Mouse (Mus musculus) liver, embryonic 12.5 days (tissue): Measurements from ENCODE around the gene Sh3gl1. TPM values are rescaled to one million over a fixed set of nuclear protein-coding genes. Genes with fewer than 3 reads are reported as not detected.

Source experiments
- ATAC-seq: fragments of 200-750 bp; cut with Nextera tagmentation; 2 replicates; pipeline ENCODE4 v1.8.0; 2017; ENCODE audit warnings: moderate number of reproducible peaks, mild to moderate bottlenecking, moderate library complexity
- H3K27ac ChIP-seq: fragments of 300-500 bp; sonication (generic); 2 replicates; pipeline ENCODE4 v1.5.1; 2016; ENCODE audit warnings: mild to moderate bottlenecking
- H3K27me3 ChIP-seq: fragments of 300-500 bp; sonication (generic); replicated peaks from 2 replicates; pipeline ENCODE4 v1.6.1; 2016; ENCODE audit warnings: mild to moderate bottlenecking, moderate library complexity
- H3K36me3 ChIP-seq: fragments of 300-500 bp; sonication (generic); 2 replicates; pipeline ENCODE4 v1.6.1; 2016; ENCODE audit warnings: mild to moderate bottlenecking, moderate library complexity
- H3K4me1 ChIP-seq: fragments of 300-500 bp; sonication (generic); 2 replicates; pipeline ENCODE4 v1.6.1; 2016
- H3K4me2 ChIP-seq: fragments of 300-500 bp; sonication (generic); 2 replicates; pipeline ENCODE4 v1.6.1; 2016; ENCODE audit warnings: mild to moderate bottlenecking, moderate library complexity
- H3K4me3 ChIP-seq: fragments of 300-500 bp; sonication (generic); 2 replicates; pipeline ENCODE4 v1.5.1; 2016; ENCODE audit warnings: mild to moderate bottlenecking, moderate library complexity
- H3K9ac ChIP-seq: fragments of 300-500 bp; sonication (generic); 2 replicates; pipeline ENCODE4 v1.6.1; 2016; ENCODE audit warnings: mild to moderate bottlenecking, moderate library complexity
- H3K9me3 ChIP-seq: fragments of 300-500 bp; sonication (generic); replicated peaks from 2 replicates; pipeline ENCODE4 v1.6.1; 2016; ENCODE audit warnings: mild to moderate bottlenecking, moderate library complexity
- WGBS: fragments of 180-500 bp; shearing (Covaris S2); methylation state at CpG from one replicate; pipeline ENCODE4 v1.1.7; 2016; ENCODE audit not compliant: insufficient replicate concordance; 5-methylcytosine and 5-hydroxymethylcytosine counted together
- polyA plus RNA-seq: library from polyadenylated mRNA; unstranded; fragments of >200 nt; fragmentation: Nextera tagmentation; extraction: Ambion mirVana; gene quantifications from 2 replicates; pipeline ENCODE4 v1.2.1, GENCODE M21; 2016

Gene Sh3gl1
- polyA plus RNA-seq, 1 experiment from 2014 or later, result 67.9 TPM

- Histone ChIP-seq H3K9me3 (no peaks in the 10 kb centered on the region), H3K4me1 (peaks cover 16% of the 10 kb centered on the region), H3K4me2 (peak within 1 kb of the TSS; percentile 66), H3K4me3 (peak within 1 kb of the TSS; percentile 41), H3K27ac (no peak within 1 kb of the TSS), H3K9ac (peak within 1 kb of the TSS; percentile 44; the same call in 1 of the 2 replicates), H3K27me3 (peaks cover 69% of the 10 kb centered on the region), H3K36me3 (peaks cover 31% of the 10 kb centered on the region)
- 9% methylated on average over 51 of the region's 55 CpGs for WGBS
- ATAC-seq, result peak; percentile 16; the same call in 1 of the 2 replicates
Measured at GRCm38 (mm10) chr17:55969966-55970891, 66.2 kb downstream of the Sh3gl1 start, which contains the start of gene Shd. TSS of gene Shd (plus strand) at chr17:55970467.

GRCm38 (mm10) chr17:55969560-55969959 is 66.9 kb downstream of the Sh3gl1 start:
- peaks cover 16% of the 10 kb centered on the region for H3K4me1 ChIP-seq
- no peak overlapping the region; the same call in 1 of the 2 replicates for H3K4me3 ChIP-seq
- WGBS, result 50% methylated on average over 14 of the region's 14 CpGs
- no peak for ATAC-seq
- H3K9me3 ChIP-seq, result no peaks in the 10 kb centered on the region
- H3K4me2 ChIP-seq, result no peak overlapping the region
- no peak overlapping the region for H3K27ac ChIP-seq
- peaks cover 38% of the 10 kb centered on the region for H3K36me3 ChIP-seq
- no peak overlapping the region for H3K9ac ChIP-seq
- peaks cover 65% of the 10 kb centered on the region for H3K27me3 ChIP-seq

GRCm38 (mm10) chr17:55968210-55968609 is 68.2 kb downstream of the Sh3gl1 start:
- Histone ChIP-seq H3K27ac (no peak overlapping the region), H3K27me3 (peaks cover 52% of the 10 kb centered on the region), H3K4me1 (peaks cover 17% of the 10 kb centered on the region), H3K9ac (no peak overlapping the region), H3K4me3 (no peak overlapping the region), H3K9me3 (no peaks in the 10 kb centered on the region), H3K36me3 (peaks cover 52% of the 10 kb centered on the region), H3K4me2 (no peak overlapping the region)
- whole genome bisulfite sequencing, result 55% methylated on average over 7 of the region's 7 CpGs
- ATAC-seq, result no peak

- Histone ChIP-seq H3K4me2 (no peak overlapping the region), H3K27ac (no peak overlapping the region), H3K36me3 (peaks cover 60% of the 10 kb centered on the region), H3K9ac (no peak overlapping the region), H3K4me3 (no peak overlapping the region), H3K9me3 (no peaks in the 10 kb centered on the region), H3K4me1 (peaks cover 20% of the 10 kb centered on the region), H3K27me3 (peaks cover 41% of the 10 kb centered on the region)
- WGBS, result 79% methylated on average over 4 of the region's 4 CpGs
- no peak for ATAC-seq
Measured at GRCm38 (mm10) chr17:55967186-55967585, 69.2 kb downstream of the Sh3gl1 start.

Other genes starting within 250 kb of the Sh3gl1 start
- 3.0 and 3.3 TPM in 2 replicates for gene Zfp119a, start 157.7 kb downstream of the Sh3gl1 start, polyA plus RNA-seq
- 8.3 and 9.8 TPM in 2 replicates for gene Zfp959, start 144.5 kb downstream of the Sh3gl1 start, polyA plus RNA-seq
- 1.8 and 2.5 TPM in 2 replicates for gene Zfp119b, start 87.1 kb downstream of the Sh3gl1 start, polyA plus RNA-seq
- 4.5 and 5.4 TPM in 2 replicates for gene Ebi3, start 84.0 kb downstream of the Sh3gl1 start, polyA plus RNA-seq
- 14.6 and 15.6 TPM in 2 replicates for gene Yju2, start 77.5 kb downstream of the Sh3gl1 start, polyA plus RNA-seq
- gene Shd, start 66.2 kb downstream of the Sh3gl1 start, polyA plus RNA-seq, result 0.81 and 0.95 TPM in 2 replicates
- 1.7 and 2.3 TPM in 2 replicates for gene Fsd1, start 50.1 kb downstream of the Sh3gl1 start, polyA plus RNA-seq
- 1.8 and 2.1 TPM in 2 replicates for gene Stap2, start 31.1 kb downstream of the Sh3gl1 start, polyA plus RNA-seq
- gene Mpnd, start 30.9 kb downstream of the Sh3gl1 start, polyA plus RNA-seq, result 27.4 and 29.1 TPM in 2 replicates
- 34.3 and 37.6 TPM in 2 replicates for gene Chaf1a, start 3.8 kb upstream of the Sh3gl1 start, polyA plus RNA-seq
- 15.8 and 17.9 TPM in 2 replicates for gene Ubxn6, start 38.4 kb upstream of the Sh3gl1 start, polyA plus RNA-seq
- gene Hdgfl2, start 43.0 kb upstream of the Sh3gl1 start, polyA plus RNA-seq, result 86.7 and 89.4 TPM in 2 replicates
- 0.05 and 0.06 TPM in 2 replicates for gene Plin4, start 73.2 kb upstream of the Sh3gl1 start, polyA plus RNA-seq
- 0.25 and 0.38 TPM in 2 replicates for gene Plin5, start 81.0 kb upstream of the Sh3gl1 start, polyA plus RNA-seq
- gene Lrg1, start 85.4 kb upstream of the Sh3gl1 start, polyA plus RNA-seq, result 0.27 and 0.48 TPM in 2 replicates
- 1.5 and 1.7 TPM in 2 replicates for gene Sema6b, start 103.7 kb upstream of the Sh3gl1 start, polyA plus RNA-seq
- gene Tnfaip8l1, start 125.8 kb upstream of the Sh3gl1 start, polyA plus RNA-seq, result 3.7 TPM in 2 replicates
- 66.2 and 71.0 TPM in 2 replicates for gene Mydgf, start 147.3 kb upstream of the Sh3gl1 start, polyA plus RNA-seq
- 27.1 and 28.5 TPM in 2 replicates for gene Dpp9, start 182.3 kb upstream of the Sh3gl1 start, polyA plus RNA-seq
- gene Fem1a, start 220.2 kb upstream of the Sh3gl1 start, polyA plus RNA-seq, result 10.2 and 10.7 TPM in 2 replicates
- 3.8 and 4.1 TPM in 2 replicates for gene Ticam1, start 240.2 kb upstream of the Sh3gl1 start, polyA plus RNA-seq